Mouse (Mus musculus) spleen, postnatal 36 days (tissue): ENCODE results near the gene Ugt1a6a.

Source experiments
- DNase-seq, 2 experiments: peaks; one replicate each; pipeline ENCODE4 v3.0.0; 2022; ENCODE audit warnings: low spot score in 2 of 2, mixed read lengths in 1 of 2

Ugt1a6a gene

DNA sequence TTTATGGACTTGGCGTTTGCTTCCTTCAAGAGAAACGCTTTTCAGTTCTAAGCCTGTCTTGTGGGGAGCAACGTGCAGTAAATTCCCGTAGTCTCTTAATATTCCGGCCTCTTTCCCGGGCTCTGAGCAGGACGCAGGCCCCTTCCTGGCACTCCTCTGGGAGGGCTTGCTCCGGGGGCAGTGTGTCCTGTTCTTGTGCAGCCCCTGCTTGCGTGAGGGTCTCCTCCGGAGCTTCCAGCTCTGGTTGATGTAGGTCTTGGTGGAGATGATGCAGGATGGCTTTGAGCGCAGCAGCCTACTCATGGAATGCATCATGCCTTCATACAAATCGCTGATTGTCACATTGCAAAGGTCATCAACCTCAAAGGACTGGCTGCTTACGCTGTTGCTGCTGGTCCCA is 131.5 kb downstream of the Ugt1a6a start:
- no peak for DNase-seq

GRCm38 (mm10) chr1:88267489-88267888 is 132.9 kb downstream of the Ugt1a6a start:
- no peak for DNase-seq

DNA sequence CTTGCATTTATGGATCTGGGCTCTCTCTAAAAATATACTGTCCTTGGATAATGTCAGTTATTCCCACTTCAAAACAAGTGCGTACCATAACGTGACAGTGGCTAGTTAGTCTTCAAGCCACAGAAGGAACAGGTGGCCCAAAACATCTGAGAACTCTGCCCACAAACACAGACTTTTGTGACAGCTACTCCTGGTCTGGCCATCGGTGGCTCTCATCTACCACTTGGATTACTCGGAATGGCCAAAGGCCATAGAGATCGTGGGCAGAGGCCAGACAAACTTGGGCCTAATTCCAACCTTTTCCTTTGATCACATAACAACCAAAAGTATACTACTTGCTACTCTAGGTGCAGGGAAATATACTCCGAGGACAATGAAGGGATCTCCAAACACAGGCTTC is 133.5 kb downstream of the Ugt1a6a start:
- DNase-seq, result no peak
